Mouse (Mus musculus) heart, postnatal 0 days (tissue): ENCODE data around the gene Bace2.

ENCODE experiments used
- CTCF ChIP-seq: IDR thresholded peaks from 2 replicates; pipeline ENCODE4 v1.5.1; 2016; ENCODE audit warnings: antibody characterized with exemption, control low read depth, low read depth
- EP300 ChIP-seq: IDR thresholded peaks from 2 replicates; pipeline ENCODE4 v1.6.1; 2016; ENCODE audit warnings: antibody characterized with exemption, low read depth

DNA sequence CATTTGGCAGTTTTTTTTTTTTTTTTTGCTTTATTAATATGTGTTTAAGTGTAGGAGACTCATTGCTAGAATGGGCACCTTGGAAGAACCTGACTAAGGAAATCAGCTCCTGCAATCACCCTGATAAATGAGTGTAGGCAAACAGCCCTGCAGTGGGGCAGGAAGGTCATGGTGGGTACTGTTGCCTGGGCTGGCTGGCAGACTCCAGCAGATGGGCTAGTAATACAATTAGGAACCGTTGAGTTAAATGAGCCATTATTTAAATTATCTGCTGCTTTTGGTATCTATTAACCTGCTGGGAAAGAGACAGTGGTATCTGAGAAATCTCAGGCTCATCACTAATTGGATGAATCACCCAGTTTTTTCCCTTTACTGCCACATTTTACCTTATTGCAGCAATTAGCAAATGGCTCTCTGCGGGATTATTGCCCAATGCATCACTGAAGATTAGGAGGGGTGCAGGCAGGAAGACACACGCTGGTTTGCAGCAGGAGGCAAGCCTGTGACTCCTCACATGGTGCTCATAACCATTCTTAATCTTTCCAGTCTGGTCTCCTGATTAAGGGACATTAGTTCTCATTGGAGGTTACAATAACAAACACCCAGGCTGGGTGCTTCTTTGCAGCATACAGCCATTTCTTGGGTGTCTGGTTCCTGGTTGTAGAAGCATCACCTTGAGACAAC lies 35.3 kb downstream of the Bace2 start:
- TF ChIP-seq CTCF (no peak), EP300 (no peak)
